Mouse (Mus musculus) heart, embryonic 12.5 days (tissue): ENCODE results near the gene Pebp1. TPM values are rescaled to one million over a fixed set of nuclear protein-coding genes. Genes with fewer than 3 reads are reported as not detected.

Source experiments
- ATAC-seq: fragments of 200-750 bp; cut with Nextera tagmentation; 2 replicates; pipeline ENCODE4 v1.8.0; 2017; ENCODE audit warnings: moderate TSS enrichment, moderate library complexity; ENCODE audit not compliant: insufficient number of reproducible peaks, low FRiP score
- H3K27ac ChIP-seq: fragments of 300-500 bp; sonication (generic); 2 replicates; pipeline ENCODE4 v1.5.1; 2016; ENCODE audit warnings: mild to moderate bottlenecking, moderate library complexity; ENCODE audit not compliant: poor library complexity, severe bottlenecking
- H3K27me3 ChIP-seq: fragments of 300-500 bp; sonication (generic); replicated peaks from 2 replicates; pipeline ENCODE4 v1.6.1; 2016; ENCODE audit warnings: mild to moderate bottlenecking, moderate library complexity
- H3K36me3 ChIP-seq: fragments of 300-500 bp; sonication (generic); 2 replicates; pipeline ENCODE4 v1.6.1; 2016; ENCODE audit warnings: mild to moderate bottlenecking, moderate library complexity
- H3K4me1 ChIP-seq: fragments of 300-500 bp; sonication (generic); replicated peaks from 2 replicates; pipeline ENCODE4 v1.6.1; 2016; ENCODE audit warnings: mild to moderate bottlenecking
- H3K4me2 ChIP-seq: fragments of 300-500 bp; sonication (generic); 2 replicates; pipeline ENCODE4 v1.6.1; 2016; ENCODE audit warnings: mild to moderate bottlenecking, moderate library complexity
- H3K4me3 ChIP-seq: fragments of 300-500 bp; sonication (generic); 2 replicates; pipeline ENCODE4 v1.5.1; 2016; ENCODE audit warnings: mild to moderate bottlenecking
- H3K9ac ChIP-seq: fragments of 300-500 bp; sonication (generic); 2 replicates; pipeline ENCODE4 v1.6.1; 2016; ENCODE audit warnings: mild to moderate bottlenecking, moderate library complexity
- H3K9me3 ChIP-seq: fragments of 300-500 bp; sonication (generic); replicated peaks from 2 replicates; pipeline ENCODE4 v1.6.1; 2016; ENCODE audit warnings: mild to moderate bottlenecking, moderate library complexity
- WGBS: fragments of 180-500 bp; shearing (Covaris S2); methylation state at CpG from one replicate; pipeline ENCODE4 v1.1.7; 2016; 5-methylcytosine and 5-hydroxymethylcytosine counted together
- polyA plus RNA-seq: library from polyadenylated mRNA; unstranded; fragments of >200 nt; fragmentation: Nextera tagmentation; extraction: Ambion mirVana; gene quantifications from 2 replicates; pipeline ENCODE4 v1.2.1, GENCODE M21; 2016

The Pebp1 gene
- polyA plus RNA-seq, 1 experiment from 2014 or later, result 516 TPM

DNA sequence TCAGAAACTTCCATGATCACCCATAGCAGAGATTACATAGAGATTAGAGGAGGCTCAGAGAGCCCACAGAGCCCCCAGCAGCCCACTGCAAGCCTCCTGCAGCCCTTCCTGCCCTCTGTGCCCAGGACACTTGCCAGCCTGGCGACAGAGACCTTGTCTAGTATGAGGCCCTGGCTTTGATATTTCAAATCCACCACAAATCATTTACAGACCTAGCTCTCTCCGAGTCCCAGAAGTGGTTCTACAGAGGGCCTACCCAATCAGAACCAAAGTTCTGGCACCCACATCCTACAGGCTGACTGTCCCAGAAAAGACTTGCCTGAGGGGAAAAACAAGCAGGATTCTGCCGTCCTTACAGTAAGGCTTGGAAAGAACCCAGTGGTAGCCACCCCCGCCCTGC lies 2.2 kb downstream of the Pebp1 start:
- no peak overlapping the region for H3K27ac ChIP-seq
- no peak overlapping the region for H3K9ac ChIP-seq
- peaks cover 34% of the 10 kb centered on the region for H3K4me1 ChIP-seq
- no peak overlapping the region for H3K4me3 ChIP-seq
- ATAC-seq, result no peak
- WGBS, result 81% methylated on average over 4 of the region's 4 CpGs
- H3K27me3 ChIP-seq, result no peaks in the 10 kb centered on the region
- peaks cover 48% of the 10 kb centered on the region for H3K36me3 ChIP-seq
- peaks cover 4% of the 10 kb centered on the region; the same call in 1 of the 2 replicates for H3K9me3 ChIP-seq
- H3K4me2 ChIP-seq, result no peak overlapping the region

DNA sequence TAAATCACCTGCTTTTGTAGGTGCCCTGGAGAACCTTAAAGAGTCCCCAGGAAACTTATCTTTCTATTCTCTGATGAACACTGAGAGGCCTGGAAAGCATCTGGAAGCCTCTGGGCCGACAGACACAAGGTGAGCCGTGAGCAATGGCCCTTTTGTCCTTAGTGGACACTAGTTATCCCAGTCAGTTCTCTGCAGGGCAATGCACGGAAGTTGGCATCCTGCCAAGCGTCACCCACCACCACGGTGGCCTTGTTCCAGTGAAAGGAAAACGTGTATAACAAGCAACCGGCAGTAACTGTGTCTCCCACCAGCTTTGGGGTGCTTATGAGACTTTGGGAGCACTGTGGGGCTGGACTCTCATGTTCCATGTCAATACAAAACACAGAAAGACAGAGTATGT lies 2.7 kb downstream of the Pebp1 start:
- ATAC-seq, result no peak
- Histone ChIP-seq H3K27ac (no peak overlapping the region), H3K4me1 (peaks cover 37% of the 10 kb centered on the region), H3K4me2 (no peak overlapping the region), H3K9ac (no peak overlapping the region), H3K4me3 (no peak overlapping the region), H3K27me3 (no peaks in the 10 kb centered on the region), H3K9me3 (no peaks in the 10 kb centered on the region), H3K36me3 (peaks cover 48% of the 10 kb centered on the region)
- WGBS, result 55% methylated on average over 7 of the region's 7 CpGs

DNA sequence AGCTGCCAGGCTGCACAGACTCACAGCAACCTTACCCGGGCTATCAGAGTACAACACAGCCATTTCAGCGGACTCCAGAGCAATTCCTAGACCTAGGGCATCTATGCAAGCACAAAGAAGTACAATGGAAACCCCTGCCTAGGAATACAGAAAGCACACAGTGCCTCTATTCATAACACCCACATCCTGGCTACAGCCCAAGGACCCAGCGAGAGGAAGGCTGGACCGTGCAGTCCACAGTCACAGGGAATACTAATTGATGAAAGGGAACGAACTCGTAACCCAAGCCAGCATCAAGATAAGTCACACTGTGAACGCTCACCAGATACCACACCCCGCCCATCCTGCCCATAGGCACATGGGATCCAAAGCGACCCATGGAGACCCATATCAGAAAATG lies 3.4 kb downstream of the Pebp1 start:
- no peak for ATAC-seq
- H3K36me3 ChIP-seq, result peaks cover 48% of the 10 kb centered on the region
- 79% methylated on average over 9 of the region's 9 CpGs for WGBS

DNA sequence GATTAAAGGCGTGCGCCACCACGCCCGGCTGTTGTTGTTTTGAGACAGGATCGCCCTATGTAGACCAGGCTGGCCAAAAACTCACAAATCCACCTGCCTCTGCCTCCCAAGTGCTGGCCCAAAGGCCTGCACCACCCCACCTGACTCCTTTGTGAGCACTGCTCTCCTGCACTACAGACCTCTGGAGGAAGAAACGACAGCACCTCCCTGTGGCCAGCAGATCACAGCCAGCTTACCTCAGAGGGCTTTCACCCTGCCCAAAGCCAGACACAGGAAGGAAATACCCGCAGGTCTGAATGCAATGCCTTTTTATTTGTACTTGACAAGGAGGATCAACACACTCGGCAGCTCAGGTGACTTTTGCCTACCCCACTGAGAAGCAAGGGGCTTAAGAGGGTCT lies 5.1 kb downstream of the Pebp1 start:
- no peak overlapping the region for H3K4me3 ChIP-seq
- peaks cover 53% of the 10 kb centered on the region for H3K36me3 ChIP-seq
- 85% methylated on average over 8 of the region's 8 CpGs for WGBS
- no peak for ATAC-seq
- no peak overlapping the region for H3K27ac ChIP-seq
- H3K9me3 ChIP-seq, result 0 out of 2 replicates have a peak, but pooled peaks cover 3% of the 10 kb centered on the region
- no peaks in the 10 kb centered on the region for H3K27me3 ChIP-seq
- no peak overlapping the region for H3K4me2 ChIP-seq
- peaks cover 39% of the 10 kb centered on the region for H3K4me1 ChIP-seq
- H3K9ac ChIP-seq, result no peak overlapping the region

More for the DNA sequence above, 3.4 kb downstream of the Pebp1 start:
- no peak overlapping the region for H3K4me3 ChIP-seq
- H3K27ac ChIP-seq, result no peak overlapping the region
- peaks cover 44% of the 10 kb centered on the region for H3K4me1 ChIP-seq
- H3K27me3 ChIP-seq, result no peaks in the 10 kb centered on the region
- no peaks in the 10 kb centered on the region for H3K9me3 ChIP-seq
- no peak overlapping the region for H3K9ac ChIP-seq
- H3K4me2 ChIP-seq, result no peak overlapping the region

DNA sequence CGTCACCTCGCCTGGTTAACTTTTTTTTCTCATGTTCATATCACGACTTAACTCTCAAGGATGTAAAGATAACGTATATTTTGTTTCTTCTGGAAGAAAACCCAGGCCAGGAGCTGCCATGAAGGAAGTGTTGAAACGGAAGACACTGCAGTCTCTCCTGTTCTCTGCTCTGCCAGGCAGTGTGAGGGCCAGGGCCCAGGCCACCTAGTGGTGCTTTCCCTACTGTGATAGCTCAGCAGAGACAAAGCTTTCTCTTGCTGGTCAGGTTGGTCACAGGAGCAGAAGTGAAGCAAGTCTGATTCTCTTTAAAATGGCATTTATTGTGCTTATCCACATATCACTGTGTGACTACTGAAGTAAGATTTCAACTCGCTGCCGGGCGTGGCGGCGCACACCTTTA lies 5.9 kb downstream of the Pebp1 start:
- no peak overlapping the region for H3K4me3 ChIP-seq
- H3K27ac ChIP-seq, result no peak overlapping the region
- WGBS, result 88% methylated on average over 10 of the region's 10 CpGs
- H3K4me1 ChIP-seq, result peaks cover 36% of the 10 kb centered on the region
- H3K9ac ChIP-seq, result no peak overlapping the region
- 0 out of 2 replicates have a peak, but pooled peaks cover 3% of the 10 kb centered on the region for H3K9me3 ChIP-seq
- H3K36me3 ChIP-seq, result peaks cover 53% of the 10 kb centered on the region
- H3K27me3 ChIP-seq, result no peaks in the 10 kb centered on the region
- no peak for ATAC-seq
- no peak overlapping the region for H3K4me2 ChIP-seq

DNA sequence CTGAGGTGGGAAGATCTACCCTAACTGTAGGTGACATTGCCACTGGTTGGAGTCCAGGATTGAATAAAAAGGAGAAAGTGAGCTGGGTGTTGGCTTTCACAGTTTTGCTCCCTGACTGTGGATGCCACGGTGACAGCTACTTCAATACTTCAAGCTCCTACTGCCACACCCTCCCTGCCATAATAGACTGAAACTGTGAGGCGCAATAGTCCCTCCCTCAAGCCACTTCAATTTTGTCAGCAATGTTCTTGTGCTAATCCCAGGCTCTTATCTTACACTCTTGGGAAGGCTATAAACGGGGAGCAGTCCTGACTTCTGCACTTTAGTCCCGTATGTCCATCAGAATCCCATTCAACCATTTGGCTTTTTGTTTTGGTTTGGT lies 7.8 kb downstream of the Pebp1 start:
- Histone ChIP-seq H3K27me3 (no peaks in the 10 kb centered on the region), H3K4me3 (no peak overlapping the region), H3K4me1 (peaks cover 18% of the 10 kb centered on the region), H3K27ac (no peak overlapping the region), H3K4me2 (no peak overlapping the region; the same call in 1 of the 2 replicates), H3K36me3 (peaks cover 40% of the 10 kb centered on the region), H3K9ac (no peak overlapping the region), H3K9me3 (0 out of 2 replicates have a peak, but pooled peaks cover 3% of the 10 kb centered on the region)
- no peak for ATAC-seq
- WGBS, result 43% methylated on average over 4 of the region's 4 CpGs

DNA sequence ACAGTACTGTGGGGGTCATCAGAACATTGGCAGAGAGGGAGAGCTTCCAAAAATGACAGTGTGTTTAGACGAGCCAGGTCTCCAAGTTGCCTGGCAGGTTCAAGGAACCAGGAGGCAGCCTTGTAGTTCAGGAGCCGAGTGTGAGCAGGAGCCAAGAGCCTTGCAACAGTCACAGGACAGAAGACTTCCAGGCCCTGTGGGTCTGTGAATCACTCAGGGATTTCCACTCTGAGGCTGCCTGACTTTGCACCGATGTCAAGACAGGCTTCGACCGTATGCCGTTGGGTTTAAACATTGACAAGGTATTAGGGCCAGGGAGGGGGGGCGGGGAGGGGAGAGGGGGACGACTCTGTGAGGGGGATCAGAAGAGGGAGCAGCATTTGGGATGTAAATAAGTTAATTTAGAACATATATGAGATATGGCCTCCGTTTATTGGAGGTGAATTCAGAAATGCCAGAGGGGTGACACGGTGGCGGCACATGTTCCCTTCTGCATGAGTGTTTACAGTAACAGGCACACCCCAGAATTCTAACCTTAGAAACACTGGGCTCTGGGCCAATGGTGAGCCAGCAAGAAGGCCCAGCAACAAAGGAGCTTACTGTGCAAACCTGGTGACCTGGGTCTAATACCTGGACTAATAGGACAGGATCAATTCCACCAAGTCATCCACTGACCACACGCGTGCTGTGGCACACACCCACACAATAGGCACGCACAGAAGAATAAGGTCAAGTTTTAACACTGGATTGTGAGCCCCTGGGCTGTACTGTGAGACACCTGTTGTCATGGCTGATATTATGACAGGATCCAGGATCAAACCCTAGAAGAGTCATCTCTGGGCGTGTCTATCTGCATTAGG lies 8.4 kb downstream of the Pebp1 start:
- Histone ChIP-seq H3K36me3 (peaks cover 34% of the 10 kb centered on the region), H3K9ac (no peak overlapping the region), H3K4me2 (no peak overlapping the region), H3K4me3 (no peak overlapping the region), H3K9me3 (0 out of 2 replicates have a peak, but pooled peaks cover 3% of the 10 kb centered on the region), H3K27me3 (no peaks in the 10 kb centered on the region), H3K27ac (no peak overlapping the region), H3K4me1 (peaks cover 12% of the 10 kb centered on the region)
- 84% methylated on average over 15 of the region's 15 CpGs for WGBS
- ATAC-seq, result no peak

DNA sequence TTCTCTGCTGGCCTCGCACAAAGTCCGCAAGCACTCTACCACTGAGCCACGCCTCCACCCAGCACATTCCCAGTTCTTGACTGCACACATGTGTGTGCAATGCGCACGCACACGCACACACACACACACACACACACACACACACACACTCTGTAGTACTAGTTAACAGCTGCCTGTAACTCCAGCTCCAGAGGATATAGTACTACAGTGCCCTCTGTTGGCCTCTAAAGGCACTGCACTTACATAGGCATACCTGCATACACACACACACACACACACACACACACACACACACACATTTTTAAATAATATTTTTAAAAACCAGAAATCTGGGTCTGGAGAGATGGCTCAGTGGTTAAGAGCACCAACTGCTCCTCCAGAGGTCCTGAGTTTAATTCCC lies 9.6 kb downstream of the Pebp1 start:
- H3K27ac ChIP-seq, result no peak overlapping the region
- ATAC-seq, result no peak
- 97% methylated on average over 6 of the region's 6 CpGs for WGBS

DNA sequence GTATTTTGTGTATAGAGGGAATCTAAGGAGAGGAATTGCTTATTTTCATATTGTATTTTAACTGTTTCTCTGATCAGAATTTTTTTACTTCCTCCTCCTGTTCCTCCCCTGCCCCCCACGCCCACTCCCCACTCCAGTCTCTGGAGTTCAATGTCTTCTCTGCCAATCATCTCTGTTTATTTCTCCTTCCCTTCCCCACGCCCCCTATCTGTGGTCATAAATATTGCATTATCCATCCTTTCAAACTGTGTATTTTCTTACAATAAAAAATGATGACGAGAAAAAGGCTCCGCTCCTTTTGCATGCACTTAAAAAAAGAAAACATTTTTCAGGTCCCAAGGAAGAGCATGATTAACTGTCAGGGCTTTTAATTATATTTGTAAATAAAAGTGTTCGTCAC lies 12.6 kb downstream of the Pebp1 start:
- Histone ChIP-seq H3K4me1 (peaks cover 9% of the 10 kb centered on the region), H3K4me3 (no peak overlapping the region), H3K9ac (no peak overlapping the region), H3K36me3 (peaks cover 11% of the 10 kb centered on the region; the same call in 1 of the 2 replicates), H3K27ac (no peak overlapping the region), H3K4me2 (no peak overlapping the region), H3K27me3 (no peaks in the 10 kb centered on the region), H3K9me3 (0 out of 2 replicates have a peak, but pooled peaks cover 3% of the 10 kb centered on the region)
- ATAC-seq, result no peak
- WGBS, result 72% methylated on average over 5 of the region's 5 CpGs

More for the DNA sequence above, 9.6 kb downstream of the Pebp1 start:
- H3K4me3 ChIP-seq, result no peak overlapping the region
- no peak overlapping the region for H3K9ac ChIP-seq
- peaks cover 24% of the 10 kb centered on the region for H3K36me3 ChIP-seq
- H3K4me1 ChIP-seq, result peaks cover 11% of the 10 kb centered on the region
- H3K9me3 ChIP-seq, result 0 out of 2 replicates have a peak, but pooled peaks cover 3% of the 10 kb centered on the region
- H3K27me3 ChIP-seq, result no peaks in the 10 kb centered on the region
- no peak overlapping the region for H3K4me2 ChIP-seq

DNA sequence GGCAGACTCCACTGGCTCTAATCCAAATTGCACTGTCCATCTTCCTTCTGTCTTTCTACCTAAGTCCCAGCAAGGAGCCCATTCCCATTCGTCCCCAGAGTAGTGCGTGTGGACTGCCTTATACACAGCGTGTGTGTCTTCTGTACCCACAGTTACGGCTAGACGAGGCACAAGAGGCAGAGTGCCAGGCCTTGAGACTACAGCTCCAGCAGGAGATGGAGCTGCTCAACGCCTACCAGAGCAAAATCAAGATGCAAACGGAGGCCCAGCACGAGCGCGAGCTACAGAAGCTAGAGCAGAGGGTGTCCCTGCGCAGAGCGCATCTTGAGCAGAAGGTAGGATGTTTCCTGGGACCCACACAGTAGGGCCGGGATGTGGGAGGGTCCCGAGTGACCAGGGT lies 15.5 kb downstream of the Pebp1 start:
- Histone ChIP-seq H3K4me1 (no peaks in the 10 kb centered on the region), H3K27ac (no peak overlapping the region), H3K27me3 (no peaks in the 10 kb centered on the region), H3K36me3 (peaks cover 7% of the 10 kb centered on the region; the same call in 1 of the 2 replicates), H3K9me3 (no peaks in the 10 kb centered on the region), H3K4me2 (no peak overlapping the region), H3K4me3 (no peak overlapping the region), H3K9ac (no peak overlapping the region)
- 89% methylated on average over 14 of the region's 14 CpGs for WGBS
- ATAC-seq, result no peak

DNA sequence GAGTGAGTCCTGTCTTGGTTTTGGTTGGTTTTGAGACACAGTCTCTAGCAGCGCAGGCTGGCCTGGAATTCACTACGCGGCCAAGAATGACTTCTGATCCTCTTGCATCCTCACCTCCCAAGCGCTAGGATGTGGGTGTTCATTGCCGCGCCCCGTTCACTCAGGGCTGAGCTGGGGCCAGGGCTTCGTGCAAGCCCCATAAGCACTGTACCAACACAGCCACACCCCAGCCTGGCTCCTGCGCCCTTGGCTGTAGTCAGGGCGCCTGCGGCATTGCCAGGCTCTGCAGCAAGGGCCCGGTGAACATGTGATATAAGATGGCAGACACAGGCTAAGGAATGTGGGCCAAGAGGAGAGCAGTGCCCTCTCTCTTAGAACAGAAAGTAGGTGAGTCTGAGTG lies 18.0 kb downstream of the Pebp1 start:
- no peak for ATAC-seq
- Histone ChIP-seq H3K9ac (no peak overlapping the region), H3K36me3 (peaks cover 15% of the 10 kb centered on the region), H3K4me2 (no peak overlapping the region), H3K9me3 (no peaks in the 10 kb centered on the region), H3K27ac (no peak overlapping the region), H3K4me1 (no peaks in the 10 kb centered on the region), H3K4me3 (no peak overlapping the region), H3K27me3 (no peaks in the 10 kb centered on the region)
- 94% methylated on average over 12 of the region's 12 CpGs for WGBS
